In the genomic region with DNA sequence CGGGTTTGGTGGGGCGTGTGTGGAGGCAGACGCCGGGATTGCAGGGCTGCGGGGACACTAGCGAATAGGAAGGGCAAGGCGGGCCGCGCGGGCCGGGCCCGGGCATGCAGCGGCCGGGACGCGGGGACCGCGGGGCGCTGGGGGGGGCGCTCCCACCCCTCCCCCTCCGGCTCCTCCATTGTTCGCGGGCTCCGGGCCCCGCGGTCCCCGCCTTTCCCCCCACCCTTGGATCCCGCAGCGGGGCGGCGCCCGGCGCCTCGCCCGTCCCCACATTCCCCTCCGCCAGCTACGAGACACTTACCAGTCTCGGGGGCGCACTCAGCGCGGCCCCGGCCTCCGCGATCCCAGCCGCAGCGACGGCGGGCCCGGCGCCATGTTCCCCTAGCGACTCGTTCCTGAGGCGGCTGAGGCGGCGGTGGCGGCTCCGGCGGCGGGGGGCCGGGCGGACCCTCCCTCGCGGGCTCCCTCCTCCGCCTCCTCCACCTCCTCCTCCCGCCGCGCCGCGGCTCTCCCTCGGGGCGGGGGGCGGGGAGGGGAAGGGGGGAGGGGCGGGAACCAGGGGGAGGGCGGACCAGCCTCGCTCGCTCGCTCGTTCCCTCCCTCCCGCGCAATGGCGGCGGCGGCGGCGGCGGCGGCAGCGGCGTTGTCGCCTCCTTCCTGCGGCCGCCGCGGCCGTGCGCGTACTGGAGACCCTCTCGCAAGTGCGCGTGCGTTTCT, we compare ENCODE assay signal across 8 mouse cellular contexts. TPM values are rescaled to one million over a fixed set of nuclear protein-coding genes. Genes with fewer than 3 reads are reported as not detected.
DNase-seq lines count a peak whose midpoint lies in the region; ATAC-seq lines count a peak whose summit lies in the region.

No protein-coding gene starts in this region.

- H3K27me3 ChIP-seq in embryonic facial prominence, embryonic 13.5 days = no peaks in the 10 kb centered on the region
- H3K27me3 ChIP-seq in heart, embryonic 11.5 days (ENCODE audit: control insufficient read depth, insufficient read depth, low read length) = no peaks in the 10 kb centered on the region

- peak overlapping the region; percentile 100 for H3K27ac ChIP-seq in embryonic facial prominence, embryonic 13.5 days
- peak overlapping the region; percentile 99 for H3K27ac ChIP-seq in heart, embryonic 11.5 days (ENCODE audit: low read depth, low read length)

- under 1% methylated on average over 47 of the region's 101 CpGs for WGBS in embryonic facial prominence, embryonic 13.5 days
- under 1% methylated on average over 23 of the region's 101 CpGs for WGBS in heart, embryonic 11.5 days (ENCODE audit: insufficient replicate concordance)

- intact Hi-C loops in heart, postnatal 10 days (cut with DNase I) = loop anchor here (5.0 kb wide), 2 partner anchors 42 to 322 kb away; no protein-coding TSS in a partner anchor

- peaks cover 57% of the 10 kb centered on the region for H3K4me1 ChIP-seq in embryonic facial prominence, embryonic 13.5 days
- peaks cover 50% of the 10 kb centered on the region for H3K4me1 ChIP-seq in heart, embryonic 11.5 days (ENCODE audit: control insufficient read depth, insufficient read depth, low read length)

- ATAC-seq in embryonic facial prominence, embryonic 13.5 days (ENCODE audit: insufficient number of reproducible peaks, insufficient read depth, low FRiP score, low TSS enrichment, low read depth) = peak; percentile 57
- peak; percentile 59 for ATAC-seq in heart, embryonic 11.5 days (replicated peaks; ENCODE audit: insufficient number of reproducible peaks, low FRiP score, low TSS enrichment)
- 0 out of 2 replicates have a peak, but pooled peaks have one; percentile 6 for ATAC-seq in megakaryocyte, adult 5-6 weeks (ENCODE audit: poor library complexity, severe bottlenecking)

- H3K9ac ChIP-seq in embryonic facial prominence, embryonic 13.5 days = peak overlapping the region; percentile 97
- H3K9ac ChIP-seq in heart, embryonic 11.5 days (ENCODE audit: low read depth, low read length) = peak overlapping the region; percentile 94

- no peaks in the 10 kb centered on the region for H3K9me3 ChIP-seq in embryonic facial prominence, embryonic 13.5 days
- H3K9me3 ChIP-seq in heart, embryonic 11.5 days (replicated peaks; ENCODE audit: control insufficient read depth, low read length) = no peaks in the 10 kb centered on the region

- 0 out of 2 replicates have a peak, but pooled peaks cover 3% of the 10 kb centered on the region for H3K36me3 ChIP-seq in embryonic facial prominence, embryonic 13.5 days
- no peaks in the 10 kb centered on the region for H3K36me3 ChIP-seq in heart, embryonic 11.5 days (ENCODE audit: control insufficient read depth, insufficient read depth, low read length)

- H3K4me2 ChIP-seq in embryonic facial prominence, embryonic 13.5 days = peak overlapping the region; percentile 91
- H3K4me2 ChIP-seq in heart, embryonic 11.5 days = peak overlapping the region; percentile 75

- peak; percentile 99 for DNase-seq in heart, adult 11 months
- DNase-seq in heart, postnatal 10 days = no peak
- DNase-seq in adrenal gland, postnatal 10 days = peak; percentile 82
- DNase-seq in kidney, postnatal 36 days = peak; percentile 51 to 76
- peak; percentile 27 for DNase-seq in skeletal muscle tissue, adult 2 months (ENCODE audit: low read depth, low spot score)

- peak overlapping the region; percentile 83 for H3K4me3 ChIP-seq in embryonic facial prominence, embryonic 13.5 days
- peak overlapping the region; percentile 73 for H3K4me3 ChIP-seq in heart, embryonic 11.5 days (ENCODE audit: low read depth, low read length)

RNA-seq across cellular contexts. Expression of gene Arhgap35, which starts 0.5 kb away (rescaled TPM):
- 10 to 100 TPM; 52.5 to 62.2 TPM for total RNA-seq in heart, postnatal 10 days (2021)
- total RNA-seq in adrenal gland, postnatal 10 days (2021) = 10 to 100 TPM; 49.3 to 56.1 TPM
- 23.6 and 24.4 TPM in 2 replicates for polyA plus RNA-seq in embryonic facial prominence, embryonic 13.5 days (2015; fragmentation: Nextera tagmentation; extraction: Ambion mirVana)
- polyA plus RNA-seq in heart, embryonic 11.5 days (2014; fragmentation: Nextera tagmentation; extraction: Ambion mirVana) = 15.9 and 17.2 TPM in 2 replicates
- total RNA-seq in megakaryocyte, adult 5-6 weeks (2015) = 3.9 and 4.1 TPM in 2 replicates
- total RNA-seq in megakaryocyte, adult 5-6 weeks (2017) = 2.6 and 4.1 TPM in 2 replicates

Comparison
In these comparisons a context has a peak if more than half of its experiments do, and no peak if none do; other contexts are left out.
1. DNase-seq: peak in heart, adult 11 months (single experiment), adrenal gland, postnatal 10 days (single experiment), kidney, postnatal 36 days (2 of 2) and skeletal muscle tissue, adult 2 months (single experiment); none in heart, postnatal 10 days (0 of 2).
2. ATAC-seq: peak in every context shown above with its lines; median percentile 59 in heart, embryonic 11.5 days; 57 in embryonic facial prominence, embryonic 13.5 days; 6 in megakaryocyte, adult 5-6 weeks.
3. RNA of gene Arhgap35, which starts 0.5 kb away (total RNA-seq): 52.5 to 62.2 TPM in heart, postnatal 10 days and 49.3 to 56.1 TPM in adrenal gland, postnatal 10 days; 2.6 to 4.1 TPM in megakaryocyte, adult 5-6 weeks; every median in the first group is over 4 times any median in the second.